Mouse (Mus musculus) MEL (cell line): ENCODE data around the gene Ints12. TPM values are rescaled to one million over a fixed set of nuclear protein-coding genes. Genes with fewer than 3 reads are reported as not detected.
A peak's percentile ranks its signal among the peaks of the same experiment; 100 is the strongest.

Experiments
- DNase-seq: peaks from one replicate; pipeline ENCODE4 v3.0.0; 2011; ENCODE audit warnings: low read depth, low spot score
- H3K27ac ChIP-seq: 2 replicates; pipeline ENCODE4 v1.5.1; 2012; ENCODE audit warnings: low read depth, mild to moderate bottlenecking, control low read depth, low read length, moderate library complexity; ENCODE audit not compliant: control insufficient read depth
- H3K27me3 ChIP-seq, 2 experiments: fragments of 150-350 bp in 1 of 2; sonication (generic) in 1 of 2; 2 replicates each; pipeline ENCODE4 v1.6.1; 2012; ENCODE audit warnings: low read length in 2 of 2, mild to moderate bottlenecking in 2 of 2, improper control_type of control experiment in 1 of 2, moderate library complexity in 1 of 2; ENCODE audit not compliant: insufficient read depth in 2 of 2, control insufficient read depth in 1 of 2
- H3K36me3 ChIP-seq, 2 experiments: 2 replicates each; pipeline ENCODE4 v1.6.1; 2012 to 2014; ENCODE audit warnings: low read length in 2 of 2, improper control_type of control experiment in 1 of 2, inconsistent platforms in 1 of 2, mild to moderate bottlenecking in 1 of 2; ENCODE audit not compliant: insufficient read depth in 2 of 2, control insufficient read depth in 1 of 2
- H3K4me1 ChIP-seq, 2 experiments: fragments of 150-350 bp in 1 of 2; sonication (generic) in 1 of 2; 2 replicates each; pipeline ENCODE4 v1.6.1; 2012; ENCODE audit warnings: low read length in 2 of 2, improper control_type of control experiment in 1 of 2, mild to moderate bottlenecking in 1 of 2; ENCODE audit not compliant: insufficient read depth in 2 of 2, control insufficient read depth in 1 of 2
- H3K4me3 ChIP-seq, 2 experiments: fragments of 150-350 bp in 1 of 2; sonication (generic) in 1 of 2; 2 replicates each; pipeline ENCODE4 v1.5.1; 2012; ENCODE audit warnings: low read depth in 2 of 2, low read length in 2 of 2, mild to moderate bottlenecking in 2 of 2, moderate library complexity in 2 of 2, control low read depth in 1 of 2, improper control_type of control experiment in 1 of 2; ENCODE audit not compliant: control insufficient read depth in 1 of 2, insufficient read depth in 1 of 2
- H3K79me2 ChIP-seq: 2 replicates; pipeline ENCODE4 v1.6.1; 2012; ENCODE audit warnings: mild to moderate bottlenecking, low read length, moderate library complexity; ENCODE audit not compliant: control insufficient read depth, poor library complexity, insufficient read depth
- H3K9ac ChIP-seq: 2 replicates; pipeline ENCODE4 v1.6.1; 2012; ENCODE audit warnings: low read depth, mild to moderate bottlenecking, control low read depth, low read length, moderate library complexity; ENCODE audit not compliant: control insufficient read depth, poor library complexity, severe bottlenecking
- H3K9me3 ChIP-seq: fragments of 150-350 bp; sonication (generic); replicated peaks from 2 replicates; pipeline ENCODE4 v1.6.1; 2012; ENCODE audit warnings: mild to moderate bottlenecking, low read length, improper control_type of control experiment, moderate library complexity; ENCODE audit not compliant: insufficient read depth
- CHD1 ChIP-seq: IDR thresholded peaks from 2 replicates; pipeline ENCODE4 v1.6.1; 2012; ENCODE audit warnings: low read depth, mild to moderate bottlenecking, inconsistent platforms, low read length, improper control_type of control experiment
- CTCF ChIP-seq, 3 experiments: IDR thresholded peaks in 2 of 3; conservative IDR thresholded peaks in 1 of 3; 2 replicates each; pipeline ENCODE4 v1.5.1; 2011 to 2012; ENCODE audit warnings: low read length in 3 of 3, low read depth in 2 of 3, mild to moderate bottlenecking in 2 of 3, improper control_type of control experiment in 1 of 3, inconsistent platforms in 1 of 3, mixed read lengths in 1 of 3, moderate library complexity in 1 of 3; ENCODE audit not compliant: control insufficient read depth in 1 of 3, insufficient read depth in 1 of 3, poor library complexity in 1 of 3, severe bottlenecking in 1 of 3
- E2F4 ChIP-seq: IDR thresholded peaks from 2 replicates; pipeline ENCODE4 v1.6.1; 2011; ENCODE audit warnings: low read depth, low read length, improper control_type of control experiment, borderline replicate concordance
- GABPA ChIP-seq: IDR thresholded peaks from 2 replicates; pipeline ENCODE4 v1.6.1; 2012; ENCODE audit warnings: low read depth, mild to moderate bottlenecking, inconsistent platforms, low read length, improper control_type of control experiment, moderate library complexity
- GATA1 ChIP-seq: IDR thresholded peaks from 2 replicates; pipeline ENCODE4 v1.6.1; 2011; ENCODE audit warnings: low read depth, low read length, improper control_type of control experiment
- MAX ChIP-seq: IDR thresholded peaks from 2 replicates; pipeline ENCODE4 v1.6.1; 2011; ENCODE audit warnings: low read length, improper control_type of control experiment
- MAZ ChIP-seq: IDR thresholded peaks from 2 replicates; pipeline ENCODE4 v1.6.1; 2012; ENCODE audit warnings: low read depth, mild to moderate bottlenecking, inconsistent platforms, low read length, improper control_type of control experiment
- MEF2A ChIP-seq: IDR thresholded peaks from 2 replicates; pipeline ENCODE4 v1.6.1; 2014; ENCODE audit warnings: low read depth, mild to moderate bottlenecking, inconsistent platforms, low read length, improper control_type of control experiment; ENCODE audit not compliant: poor library complexity, insufficient replicate concordance, severe bottlenecking; ENCODE audit errors: extremely low read depth
- MYB ChIP-seq: IDR thresholded peaks from 2 replicates; pipeline ENCODE4 v1.6.1; 2011; ENCODE audit warnings: mild to moderate bottlenecking, low read depth, low read length, improper control_type of control experiment
- POLR2A ChIP-seq, 2 experiments: IDR thresholded peaks; 2 replicates each; pipeline ENCODE4 v1.6.1; 2011 to 2012; ENCODE audit warnings: low read length in 2 of 2, mild to moderate bottlenecking in 2 of 2, control low read depth in 1 of 2, improper control_type of control experiment in 1 of 2, low read depth in 1 of 2, moderate library complexity in 1 of 2; ENCODE audit not compliant: control insufficient read depth in 1 of 2, insufficient read depth in 1 of 2, poor library complexity in 1 of 2
- POLR2AphosphoS2 ChIP-seq: IDR thresholded peaks from 2 replicates; pipeline ENCODE4 v1.6.1; 2011; ENCODE audit warnings: low read length, improper control_type of control experiment
- POLR2AphosphoS5 ChIP-seq: IDR thresholded peaks from 2 replicates; pipeline ENCODE4 v1.6.1; 2012; ENCODE audit warnings: low read depth, borderline replicate concordance, mild to moderate bottlenecking, inconsistent platforms, low read length, moderate library complexity, mixed read lengths
- SIN3A ChIP-seq: IDR thresholded peaks from 2 replicates; pipeline ENCODE4 v1.6.1; 2012; ENCODE audit warnings: low read length, improper control_type of control experiment, inconsistent platforms
- SMC3 ChIP-seq: IDR thresholded peaks from 2 replicates; pipeline ENCODE4 v1.6.1; 2011; ENCODE audit warnings: low read depth, low read length, improper control_type of control experiment
- TAL1 ChIP-seq: IDR thresholded peaks from 2 replicates; pipeline ENCODE4 v1.6.1; 2012; ENCODE audit warnings: mild to moderate bottlenecking, inconsistent platforms, low read length, moderate library complexity, mixed read lengths
- UBTF ChIP-seq: IDR thresholded peaks from 2 replicates; pipeline ENCODE4 v1.6.1; 2012; ENCODE audit warnings: low read depth, mild to moderate bottlenecking, inconsistent platforms, low read length, improper control_type of control experiment, moderate library complexity, borderline replicate concordance; ENCODE audit not compliant: insufficient read depth
- USF2 ChIP-seq, 2 experiments: IDR thresholded peaks; 2 replicates each; pipeline ENCODE4 v1.6.1; 2011 to 2012; ENCODE audit warnings: improper control_type of control experiment in 2 of 2, low read length in 2 of 2, borderline replicate concordance in 1 of 2, inconsistent platforms in 1 of 2, low read depth in 1 of 2, mild to moderate bottlenecking in 1 of 2; ENCODE audit not compliant: insufficient read depth in 1 of 2
- ZC3H11A ChIP-seq: IDR thresholded peaks from 2 replicates; pipeline ENCODE4 v1.6.1; 2012; ENCODE audit warnings: low read depth, mild to moderate bottlenecking, inconsistent platforms, low read length, improper control_type of control experiment
- polyA plus RNA-seq, 2 experiments: library from polyadenylated mRNA; stranded (reverse) in 1 of 2; unstranded in 1 of 2; fragments of >175 nt in 1 of 2; fragments of >200 nt in 1 of 2; gene quantifications; 2 replicates each; pipeline versions ENCODE4 v1.2.1 to v1.2.4; 2012; ENCODE audit warnings: low replicate concordance in 2 of 2, low read depth in 1 of 2; ENCODE audit not compliant: insufficient read length in 2 of 2, insufficient read depth in 1 of 2, missing spikeins in 1 of 2
- total RNA-seq: library from RNA; depleted of rRNA; stranded (reverse); fragments of 300-350 nt; gene quantifications from 2 replicates; pipeline ENCODE4 v1.2.3, GENCODE M21; 2012

Ints12 gene
- total and polyA plus RNA-seq, 3 experiments: 13.8 to 15.2 TPM; not detected in 1

- peak; percentile 51 for DNase-seq
Measured at GRCm38 (mm10) chr3:133153629-133154028, 62.0 kb downstream of the Ints12 start.

GRCm38 (mm10) chr3:133154683-133155082 lies 63.0 kb downstream of the Ints12 start:
- H3K36me3 ChIP-seq: peaks cover 0 to 4% of the 10 kb centered on the region in 2 experiments; a peak in 2 of 4 replicates
- H3K9ac ChIP-seq: no peak overlapping the region
- no peaks in the 10 kb centered on the region for H3K9me3 ChIP-seq
- TF ChIP-seq MEF2A (no peak), TAL1 (no peak), SIN3A (no peak), USF2 (IDR thresholded peaks at IDR 0.05; ENCODE audit: borderline replicate concordance in 1 of 2, insufficient read depth in 1 of 2, low read depth in 1 of 2, low read length in 2 of 2) (no peak), SMC3 (no peak), CHD1 (no peak), GATA1 (no peak), MAZ (no peak)
- no peak for DNase-seq
- no peak overlapping the region for H3K4me3 ChIP-seq
- H3K27ac ChIP-seq: no peak overlapping the region
- H3K79me2 ChIP-seq: no peaks in the 10 kb centered on the region
- peaks cover 0 to 3% of the 10 kb centered on the region in 2 experiments; a peak in 3 of 4 replicates for H3K4me1 ChIP-seq
- H3K27me3 ChIP-seq: no peaks in the 10 kb centered on the region

More at GRCm38 (mm10) chr3:133153629-133154028, 62.0 kb downstream of the Ints12 start:
- no peak for TF ChIP-seq GABPA
- TF ChIP-seq MEF2A: no peak
- no peak for TF ChIP-seq POLR2AphosphoS5
- no peak for TF ChIP-seq ZC3H11A
- no peak for TF ChIP-seq USF2 (IDR thresholded peaks at IDR 0.05; ENCODE audit: borderline replicate concordance in 1 of 2, insufficient read depth in 1 of 2, low read depth in 1 of 2, low read length in 2 of 2)
- no peak for TF ChIP-seq MAX
- 0 out of 6 replicates have a peak, but pooled peaks of 1 of the 3 experiments have one; percentile 12 for TF ChIP-seq CTCF (IDR thresholded peaks at IDR 0.05 in 2 of 3, conservative IDR thresholded peaks at IDR 0.05 in 1 of 3; ENCODE audit: control insufficient read depth in 1 of 3, insufficient read depth in 1 of 3, low read depth in 2 of 3, low read length in 3 of 3, poor library complexity in 1 of 3, severe bottlenecking in 1 of 3)
- Histone ChIP-seq H3K9me3 (no peaks in the 10 kb centered on the region), H3K4me3 (no peak overlapping the region), H3K9ac (no peak overlapping the region), H3K4me1 (peaks cover 0 to 3% of the 10 kb centered on the region in 2 experiments; a peak in 3 of 4 replicates), H3K79me2 (no peaks in the 10 kb centered on the region), H3K36me3 (peaks cover 0 to 4% of the 10 kb centered on the region in 2 experiments; a peak in 2 of 4 replicates), H3K27me3 (no peaks in the 10 kb centered on the region), H3K27ac (no peak overlapping the region)

- no peaks in the 10 kb centered on the region for H3K4me1 ChIP-seq
- H3K79me2 ChIP-seq: no peaks in the 10 kb centered on the region
- H3K27ac ChIP-seq: no peak overlapping the region
- no peaks in the 10 kb centered on the region; a peak in 2 of 4 replicates for H3K27me3 ChIP-seq
- no peak overlapping the region for H3K4me3 ChIP-seq
- no peak for TF ChIP-seq MYB
- no peak for TF ChIP-seq MAX
- TF ChIP-seq USF2 (IDR thresholded peaks at IDR 0.05; ENCODE audit: borderline replicate concordance in 1 of 2, insufficient read depth in 1 of 2, low read depth in 1 of 2, low read length in 2 of 2): no peak
- no peak for TF ChIP-seq UBTF
- no peak for TF ChIP-seq POLR2A (IDR thresholded peaks at IDR 0.05; ENCODE audit: control insufficient read depth in 1 of 2, insufficient read depth in 1 of 2, low read depth in 1 of 2, low read length in 2 of 2, poor library complexity in 1 of 2)
- no peak for TF ChIP-seq POLR2AphosphoS2
- no peak for TF ChIP-seq E2F4
- H3K9ac ChIP-seq: no peak overlapping the region
- no peak for DNase-seq
- H3K9me3 ChIP-seq: no peaks in the 10 kb centered on the region
- no peaks in the 10 kb centered on the region for H3K36me3 ChIP-seq
Measured at GRCm38 (mm10) chr3:133158260-133158659, 66.6 kb downstream of the Ints12 start.
